Mouse (Mus musculus) neural tube, embryonic 11.5 days (tissue): ENCODE data around the gene Zfp777. TPM values are rescaled to one million over a fixed set of nuclear protein-coding genes. Genes with fewer than 3 reads are reported as not detected.
A peak's percentile ranks its signal among the peaks of the same experiment; 100 is the strongest.

Source experiments
- ATAC-seq: fragments of 200-750 bp; cut with Nextera tagmentation; 2 replicates; pipeline ENCODE4 v1.8.0; 2017; ENCODE audit warnings: moderate number of reproducible peaks, mild to moderate bottlenecking, moderate TSS enrichment, moderate library complexity; ENCODE audit not compliant: insufficient read depth, low FRiP score, low TSS enrichment
- DNase-seq: peaks from one replicate; pipeline ENCODE4 v3.0.0-alpha.2; 2015; ENCODE audit warnings: low spot score
- H3K27ac ChIP-seq: fragments of 300-500 bp; sonication (generic); 2 replicates; pipeline ENCODE4 v1.5.1; 2014; ENCODE audit warnings: low read depth, mild to moderate bottlenecking, low read length
- H3K27me3 ChIP-seq: fragments of 300-500 bp; sonication (generic); 2 replicates; pipeline ENCODE4 v1.6.1; 2014; ENCODE audit warnings: mild to moderate bottlenecking, low read length, mixed read lengths; ENCODE audit not compliant: control insufficient read depth, insufficient read depth
- H3K36me3 ChIP-seq: fragments of 300-500 bp; sonication (generic); 2 replicates; pipeline ENCODE4 v1.6.1; 2014; ENCODE audit warnings: mild to moderate bottlenecking, low read length, moderate library complexity, mixed read lengths; ENCODE audit not compliant: control insufficient read depth, insufficient read depth
- H3K4me1 ChIP-seq: fragments of 300-500 bp; sonication (generic); 2 replicates; pipeline ENCODE4 v1.6.1; 2014; ENCODE audit warnings: low read length, mixed read lengths; ENCODE audit not compliant: control insufficient read depth, insufficient read depth
- H3K4me2 ChIP-seq: fragments of 300-500 bp; sonication (generic); 2 replicates; pipeline ENCODE4 v1.6.1; 2014; ENCODE audit warnings: low read depth, mild to moderate bottlenecking, moderate library complexity
- H3K4me3 ChIP-seq: fragments of 300-500 bp; sonication (generic); 2 replicates; pipeline ENCODE4 v1.5.1; 2014; ENCODE audit warnings: low read depth, low read length
- H3K9ac ChIP-seq: fragments of 300-500 bp; sonication (generic); 2 replicates; pipeline ENCODE4 v1.6.1; 2014; ENCODE audit warnings: mild to moderate bottlenecking, low read length
- H3K9me3 ChIP-seq: fragments of 300-500 bp; sonication (generic); 2 replicates; pipeline ENCODE4 v1.6.1; 2016; ENCODE audit warnings: low read length; ENCODE audit not compliant: control insufficient read depth
- WGBS: fragments of 180-500 bp; shearing (Covaris S2); extraction: QIAGEN DNeasy Blood & Tissue Kit; methylation state at CpG from one replicate; pipeline ENCODE4 v1.1.7; 2014; 5-methylcytosine and 5-hydroxymethylcytosine counted together
- polyA plus RNA-seq: library from polyadenylated mRNA; unstranded; fragments of >200 nt; fragmentation: Nextera tagmentation; extraction: Ambion mirVana; gene quantifications from 2 replicates; pipeline ENCODE4 v1.2.1, GENCODE M21; 2014

Zfp777 gene
- polyA plus RNA-seq, 1 experiment from 2014 or later = 10.6 TPM

DNA sequence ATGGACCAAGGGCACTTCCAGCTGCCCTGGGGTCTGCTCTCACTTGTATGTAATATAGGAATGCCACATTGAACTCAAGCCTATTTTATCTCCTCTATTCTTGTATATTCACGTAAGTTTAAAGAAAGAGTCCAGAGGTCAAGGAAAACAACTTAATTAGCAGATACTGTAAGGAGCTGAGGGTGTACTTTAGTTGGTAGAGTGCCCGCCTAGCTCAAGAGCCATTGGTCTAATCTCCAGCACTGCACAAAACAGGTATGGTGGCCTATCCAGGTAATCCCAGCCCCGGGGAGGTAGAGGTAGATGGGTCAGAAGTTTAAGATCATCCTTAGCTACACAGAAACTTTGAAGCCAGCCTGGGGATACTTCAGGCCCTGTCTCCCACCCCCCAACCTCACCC lies 18.8 kb upstream of the Zfp777 start:
- no peaks in the 10 kb centered on the region for H3K27me3 ChIP-seq
- no peaks in the 10 kb centered on the region for H3K9me3 ChIP-seq
- no peak overlapping the region for H3K27ac ChIP-seq
- peaks cover 11% of the 10 kb centered on the region for H3K36me3 ChIP-seq
- H3K4me1 ChIP-seq = no peaks in the 10 kb centered on the region
- ATAC-seq (no peak), DNase-seq (no peak)
- no peak overlapping the region for H3K4me3 ChIP-seq
- 94% methylated on average over 3 of the region's 3 CpGs for WGBS
- no peak overlapping the region for H3K9ac ChIP-seq
- H3K4me2 ChIP-seq = no peak overlapping the region

DNA sequence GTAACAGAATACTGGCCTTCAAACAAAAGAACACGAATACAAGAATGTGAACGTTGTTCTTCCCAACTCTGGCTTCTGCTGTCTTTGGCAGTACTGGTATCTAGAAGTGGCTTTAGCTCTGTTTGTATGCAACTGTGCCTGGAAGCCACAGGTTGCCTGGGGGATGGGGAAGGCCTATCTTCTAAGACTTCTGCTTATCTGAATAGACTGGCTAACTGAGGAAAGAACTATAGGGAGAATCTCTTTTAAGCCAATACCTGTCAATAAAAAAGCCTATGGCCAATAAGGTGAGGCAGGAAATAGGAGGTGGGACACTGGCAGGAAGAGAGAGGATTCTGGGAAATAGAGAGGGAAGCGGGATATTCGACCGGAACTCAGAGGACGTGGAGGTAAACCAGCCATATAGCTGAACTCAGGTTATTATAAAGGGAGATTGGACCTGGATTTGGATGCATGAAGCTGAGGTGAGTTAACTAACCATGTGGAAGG lies 16.9 kb upstream of the Zfp777 start:
- ATAC-seq (no peak), DNase-seq (no peak)
- Histone ChIP-seq H3K9me3 (no peaks in the 10 kb centered on the region), H3K4me3 (no peak overlapping the region), H3K4me2 (no peak overlapping the region), H3K4me1 (no peaks in the 10 kb centered on the region), H3K9ac (no peak overlapping the region), H3K36me3 (peaks cover 11% of the 10 kb centered on the region), H3K27me3 (no peaks in the 10 kb centered on the region), H3K27ac (no peak overlapping the region)
- 91% methylated on average over 6 of the region's 6 CpGs for WGBS

DNA sequence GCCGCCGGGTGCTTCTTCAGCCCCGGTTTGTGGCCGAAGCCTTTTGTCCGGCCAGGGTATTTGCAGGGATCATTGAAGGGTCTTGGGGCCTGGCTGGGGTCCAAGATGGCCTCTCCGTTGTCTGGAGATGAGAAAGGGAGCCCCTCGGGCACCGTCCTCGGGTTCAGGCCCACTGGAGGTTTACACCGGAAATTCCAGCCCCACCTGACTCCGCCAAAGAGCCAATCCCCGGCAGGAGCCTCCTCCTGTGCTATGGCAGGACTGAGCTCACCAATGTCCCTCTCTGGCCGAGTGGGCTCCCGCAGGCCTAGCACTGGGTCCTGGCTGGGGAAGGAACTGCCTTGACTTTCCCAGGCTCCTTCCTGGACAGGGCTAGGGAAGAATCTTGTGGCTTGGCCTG lies 15.7 kb upstream of the Zfp777 start:
- Histone ChIP-seq H3K9ac (no peak overlapping the region), H3K4me2 (no peak overlapping the region), H3K4me1 (no peaks in the 10 kb centered on the region), H3K27ac (no peak overlapping the region), H3K27me3 (no peaks in the 10 kb centered on the region), H3K9me3 (no peaks in the 10 kb centered on the region), H3K4me3 (no peak overlapping the region), H3K36me3 (peaks cover 11% of the 10 kb centered on the region)
- DNase-seq (no peak), ATAC-seq (no peak)
- 89% methylated on average over 14 of the region's 14 CpGs for WGBS

DNA sequence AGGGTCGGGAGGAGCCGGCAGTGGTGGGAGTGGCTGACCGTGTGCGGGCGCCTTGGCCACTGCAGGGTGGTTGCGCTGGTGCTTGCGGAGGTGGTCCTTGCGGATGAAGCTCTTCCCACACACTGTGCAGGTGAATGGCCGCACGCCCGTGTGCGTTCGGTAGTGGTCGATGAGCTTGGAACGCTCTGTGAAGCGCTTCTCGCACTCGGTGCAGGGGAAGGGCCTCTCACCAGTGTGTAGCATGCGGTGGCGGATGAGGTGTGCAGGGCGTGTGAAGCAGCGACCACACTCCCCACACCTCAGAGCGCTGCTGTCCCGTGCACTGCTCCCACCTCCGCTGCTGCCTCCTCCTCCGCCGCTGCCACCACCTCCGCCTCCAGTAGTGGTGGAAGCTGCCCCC lies 15.2 kb upstream of the Zfp777 start:
- DNase-seq = no peak
- Histone ChIP-seq H3K36me3 (peaks cover 11% of the 10 kb centered on the region), H3K4me3 (no peak overlapping the region), H3K4me2 (no peak overlapping the region), H3K27ac (no peak overlapping the region), H3K4me1 (no peaks in the 10 kb centered on the region), H3K27me3 (no peaks in the 10 kb centered on the region), H3K9ac (no peak overlapping the region), H3K9me3 (no peaks in the 10 kb centered on the region)
- ATAC-seq = no peak
- 94% methylated on average over 28 of the region's 28 CpGs for WGBS

DNA sequence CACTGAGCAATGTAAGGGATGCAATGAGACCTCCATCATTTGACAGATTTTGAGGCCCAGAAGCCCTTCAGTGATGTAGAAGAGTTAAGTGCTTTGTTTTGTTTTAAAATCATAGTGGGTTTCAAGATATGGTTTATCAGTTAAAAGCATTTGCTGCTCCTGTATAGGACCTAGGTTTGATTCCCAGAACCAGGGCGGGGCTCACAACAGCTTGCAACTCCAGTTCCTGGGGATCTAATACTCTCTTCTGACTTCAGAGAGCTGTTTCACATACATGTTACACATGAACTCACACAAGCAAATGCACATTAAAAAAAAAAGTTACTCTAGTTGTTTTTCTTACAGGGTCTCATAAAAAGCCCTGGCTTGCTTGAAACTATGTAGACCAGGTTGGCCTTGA lies 12.2 kb upstream of the Zfp777 start:
- Histone ChIP-seq H3K36me3 (peaks cover 11% of the 10 kb centered on the region), H3K4me3 (no peak overlapping the region)
- 85% methylated on average over 1 of the region's 1 CpGs for WGBS

DNA sequence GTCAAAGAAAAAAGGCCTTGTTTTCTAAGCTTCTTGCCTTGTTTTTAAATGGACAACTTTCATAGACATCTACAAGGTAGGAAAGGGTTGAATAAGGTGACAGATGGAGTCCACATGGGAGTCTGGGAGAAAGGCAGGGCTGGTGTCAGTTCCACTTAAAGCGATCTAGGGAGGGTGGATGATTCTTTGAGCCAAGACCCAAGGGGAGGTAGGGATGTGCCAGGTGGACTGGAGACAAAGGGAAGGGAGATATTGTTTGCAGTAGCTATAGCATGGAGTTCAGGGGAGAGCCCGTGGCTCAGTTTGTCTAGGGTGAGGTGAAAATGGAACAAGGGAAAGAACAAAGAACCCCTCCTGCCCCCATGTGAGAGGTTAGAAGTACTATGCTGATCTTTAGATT lies 11.7 kb upstream of the Zfp777 start:
- H3K4me1 ChIP-seq = no peaks in the 10 kb centered on the region
- H3K9ac ChIP-seq = no peak overlapping the region
- no peak overlapping the region for H3K27ac ChIP-seq
- WGBS = 85% methylated on average over 2 of the region's 2 CpGs
- no peaks in the 10 kb centered on the region for H3K9me3 ChIP-seq
- no peak overlapping the region for H3K4me2 ChIP-seq
- H3K36me3 ChIP-seq = peaks cover 9% of the 10 kb centered on the region
- H3K27me3 ChIP-seq = no peaks in the 10 kb centered on the region
- ATAC-seq = no peak
- DNase-seq = no peak
- no peak overlapping the region for H3K4me3 ChIP-seq

More for the DNA sequence above, 12.2 kb upstream of the Zfp777 start:
- Histone ChIP-seq H3K9me3 (no peaks in the 10 kb centered on the region), H3K4me2 (no peak overlapping the region), H3K27me3 (no peaks in the 10 kb centered on the region), H3K27ac (no peak overlapping the region), H3K9ac (no peak overlapping the region), H3K4me1 (no peaks in the 10 kb centered on the region)
- ATAC-seq = no peak
- no peak for DNase-seq

DNA sequence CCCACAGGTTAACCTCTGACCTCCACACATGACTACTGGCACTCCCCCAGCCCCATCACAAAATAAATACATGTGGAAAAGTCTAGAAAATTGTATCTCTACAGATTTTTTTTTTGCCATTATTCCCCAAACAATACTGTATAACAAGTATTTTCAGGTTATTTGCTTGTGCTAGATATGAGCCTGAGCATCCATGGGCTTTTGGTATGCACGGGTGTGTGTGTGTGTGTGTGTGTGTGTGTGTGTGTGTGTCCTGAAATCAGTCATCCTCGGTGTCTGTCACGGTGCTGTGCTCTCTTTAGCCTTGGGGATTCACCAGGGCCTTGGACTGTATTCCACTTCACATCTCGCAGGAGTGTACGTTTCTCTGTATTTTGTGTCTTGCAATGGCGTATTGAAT lies 3.4 kb upstream of the Zfp777 start:
- Histone ChIP-seq H3K36me3 (no peaks in the 10 kb centered on the region), H3K9me3 (no peaks in the 10 kb centered on the region), H3K9ac (no peak overlapping the region), H3K27me3 (no peaks in the 10 kb centered on the region), H3K27ac (no peak overlapping the region), H3K4me3 (no peak overlapping the region), H3K4me1 (peaks cover 6% of the 10 kb centered on the region; the same call in 1 of the 2 replicates), H3K4me2 (no peak overlapping the region)
- ATAC-seq (no peak), DNase-seq (no peak)
- 78% methylated on average over 6 of the region's 6 CpGs for WGBS

DNA sequence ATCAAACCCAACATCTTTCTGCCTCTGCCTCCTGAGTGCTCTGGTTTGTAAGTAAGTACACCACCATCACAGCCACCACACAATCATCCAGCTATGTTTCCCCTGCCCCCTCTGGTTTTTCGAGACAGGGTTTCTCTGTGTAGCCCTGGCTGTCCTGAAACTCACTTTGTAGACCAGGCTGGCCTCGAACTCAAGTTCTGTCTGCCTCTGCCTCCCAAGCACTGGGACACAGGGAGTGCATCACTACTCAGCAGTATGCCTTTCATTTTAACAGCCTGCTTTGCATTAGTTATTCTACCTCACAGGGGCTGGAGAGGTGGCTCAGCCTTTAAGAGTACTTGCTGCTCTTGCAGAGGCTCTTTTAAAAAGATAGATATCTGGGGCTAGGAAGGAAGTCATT lies 3.0 kb upstream of the Zfp777 start:
- Histone ChIP-seq H3K4me2 (no peak overlapping the region), H3K4me3 (no peak overlapping the region), H3K27me3 (no peaks in the 10 kb centered on the region), H3K36me3 (no peaks in the 10 kb centered on the region), H3K9ac (no peak overlapping the region), H3K9me3 (no peaks in the 10 kb centered on the region), H3K4me1 (peaks cover 7% of the 10 kb centered on the region; the same call in 1 of the 2 replicates), H3K27ac (no peak overlapping the region)
- 77% methylated on average over 2 of the region's 2 CpGs for WGBS
- ATAC-seq = no peak
- no peak for DNase-seq

DNA sequence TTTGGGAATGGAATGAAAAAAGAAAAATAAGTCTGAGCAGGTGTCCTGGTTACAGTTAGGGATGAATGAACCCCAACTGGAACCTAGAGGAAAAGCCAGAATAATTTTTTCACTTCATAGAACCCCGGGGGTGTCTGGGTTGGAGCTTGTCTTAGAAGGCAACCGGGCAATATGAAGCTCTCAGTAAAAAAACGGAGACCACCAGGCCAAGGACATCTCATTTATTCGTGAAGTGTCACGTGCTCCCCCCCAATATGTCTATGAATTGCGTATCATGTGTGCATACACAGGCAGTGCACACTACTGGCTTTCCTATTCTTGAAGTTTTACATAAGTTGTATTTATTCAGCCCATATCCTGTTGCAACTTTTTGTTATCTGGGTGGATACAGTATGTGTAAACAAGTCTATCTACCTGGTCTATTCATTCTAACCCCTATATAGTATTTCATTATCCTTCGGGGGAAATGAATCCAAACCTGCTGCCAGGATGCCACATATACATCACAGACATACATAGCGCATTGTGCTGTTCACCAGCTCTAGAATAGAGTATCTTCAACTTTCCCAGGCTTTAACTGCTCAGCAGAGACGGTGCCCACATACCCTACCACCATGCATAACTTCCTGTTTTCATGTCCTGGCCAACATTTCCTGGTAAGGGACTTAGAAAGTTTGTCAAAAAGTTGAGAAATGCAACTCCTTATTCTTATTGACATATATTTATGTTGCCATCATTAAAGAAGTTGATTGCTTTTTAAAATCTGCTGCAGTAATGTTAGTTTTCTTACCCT lies 758 bp upstream of the Zfp777 start:
- Histone ChIP-seq H3K27ac (no peak overlapping the region), H3K4me3 (peak overlapping the region; percentile 86), H3K4me1 (peaks cover 7% of the 10 kb centered on the region; the same call in 1 of the 2 replicates), H3K36me3 (no peaks in the 10 kb centered on the region), H3K4me2 (peak overlapping the region; percentile 61), H3K27me3 (no peaks in the 10 kb centered on the region), H3K9me3 (no peaks in the 10 kb centered on the region), H3K9ac (peak overlapping the region; percentile 89)
- ATAC-seq = no peak
- no peak for DNase-seq
- WGBS = 63% methylated on average over 9 of the region's 9 CpGs
